Mouse (Mus musculus) forebrain, embryonic 12.5 days (tissue): ENCODE results near the gene Cacna2d3. TPM values are rescaled to one million over a fixed set of nuclear protein-coding genes. Genes with fewer than 3 reads are reported as not detected.

Experiments used
- ATAC-seq: fragments of 200-750 bp; cut with Nextera tagmentation; 2 replicates; pipeline ENCODE4 v1.8.0; 2017; ENCODE audit warnings: moderate TSS enrichment; ENCODE audit not compliant: low FRiP score
- H3K27ac ChIP-seq: fragments of 300-500 bp; sonication (generic); 2 replicates; pipeline ENCODE4 v1.5.1; 2016; ENCODE audit warnings: mild to moderate bottlenecking
- H3K27me3 ChIP-seq: fragments of 300-500 bp; sonication (generic); 2 replicates; pipeline ENCODE4 v1.6.1; 2016; ENCODE audit warnings: mild to moderate bottlenecking
- H3K36me3 ChIP-seq: fragments of 300-500 bp; sonication (generic); replicated peaks from 2 replicates; pipeline ENCODE4 v1.6.1; 2016; ENCODE audit warnings: mild to moderate bottlenecking
- H3K4me1 ChIP-seq: fragments of 300-500 bp; sonication (generic); 2 replicates; pipeline ENCODE4 v1.6.1; 2016
- H3K4me2 ChIP-seq: fragments of 300-500 bp; sonication (generic); 2 replicates; pipeline ENCODE4 v1.6.1; 2016; ENCODE audit warnings: mild to moderate bottlenecking, moderate library complexity
- H3K4me3 ChIP-seq: fragments of 300-500 bp; sonication (generic); replicated peaks from 2 replicates; pipeline ENCODE4 v1.5.1; 2016; ENCODE audit warnings: mild to moderate bottlenecking
- H3K9ac ChIP-seq: fragments of 300-500 bp; sonication (generic); 2 replicates; pipeline ENCODE4 v1.6.1; 2016; ENCODE audit warnings: mild to moderate bottlenecking
- H3K9me3 ChIP-seq: fragments of 300-500 bp; sonication (generic); 2 replicates; pipeline ENCODE4 v1.6.1; 2016
- WGBS: fragments of 180-500 bp; shearing (Covaris S2); methylation state at CpG from one replicate; pipeline ENCODE4 v1.1.7; 2016; 5-methylcytosine and 5-hydroxymethylcytosine counted together
- polyA plus RNA-seq: library from polyadenylated mRNA; unstranded; fragments of >200 nt; fragmentation: Nextera tagmentation; extraction: Ambion mirVana; gene quantifications from 2 replicates; pipeline ENCODE4 v1.2.1, GENCODE M21; 2016

Cacna2d3 gene
- polyA plus RNA-seq, 1 experiment from 2014 or later: 15.3 TPM

DNA sequence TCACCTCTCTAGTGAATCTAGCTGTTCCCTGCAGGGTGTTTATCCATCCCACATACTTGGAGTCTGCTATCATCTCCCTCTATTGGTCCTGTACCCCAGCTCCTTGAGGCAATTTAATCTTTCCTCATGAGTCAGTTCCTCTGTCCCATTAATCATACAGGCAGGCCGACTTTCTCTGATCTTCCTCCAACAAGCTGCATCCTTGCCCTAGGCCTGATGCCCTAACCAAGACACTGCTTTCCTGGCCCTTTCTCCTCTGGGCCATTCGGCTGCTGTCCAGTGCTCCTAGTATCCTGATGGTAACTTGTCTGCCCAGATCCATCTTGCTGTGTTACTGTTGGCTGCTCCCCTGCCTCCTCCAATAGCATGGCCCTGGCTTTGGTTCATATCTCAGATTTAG, 737.4 kb downstream of the Cacna2d3 start:
- WGBS: 96% methylated on average over 2 of the region's 2 CpGs
- H3K9ac ChIP-seq: no peak overlapping the region

GRCm38 (mm10) chr14:28980482-28980881, 741.2 kb downstream of the Cacna2d3 start:
- Histone ChIP-seq H3K4me1 (no peaks in the 10 kb centered on the region; the same call in 1 of the 2 replicates), H3K27ac (no peak overlapping the region), H3K9ac (no peak overlapping the region), H3K9me3 (no peaks in the 10 kb centered on the region), H3K4me2 (no peak overlapping the region), H3K4me3 (no peak overlapping the region), H3K36me3 (no peaks in the 10 kb centered on the region), H3K27me3 (no peaks in the 10 kb centered on the region)
- no peak for ATAC-seq
- WGBS: 15% methylated on average over 3 of the region's 3 CpGs

More for the DNA sequence above, 737.4 kb downstream of the Cacna2d3 start:
- Histone ChIP-seq H3K4me2 (no peak overlapping the region), H3K4me3 (no peak overlapping the region), H3K4me1 (no peaks in the 10 kb centered on the region; the same call in 1 of the 2 replicates), H3K27me3 (no peaks in the 10 kb centered on the region), H3K36me3 (no peaks in the 10 kb centered on the region), H3K27ac (no peak overlapping the region), H3K9me3 (no peaks in the 10 kb centered on the region)
- no peak for ATAC-seq

- Histone ChIP-seq H3K9me3 (no peaks in the 10 kb centered on the region), H3K4me3 (no peak overlapping the region), H3K36me3 (no peaks in the 10 kb centered on the region), H3K27me3 (no peaks in the 10 kb centered on the region), H3K4me1 (no peaks in the 10 kb centered on the region; the same call in 1 of the 2 replicates), H3K4me2 (no peak overlapping the region), H3K9ac (no peak overlapping the region), H3K27ac (no peak overlapping the region)
- ATAC-seq: no peak
- WGBS: 96% methylated on average over 2 of the region's 2 CpGs
These were observed 742.4 kb downstream of the Cacna2d3 start for GRCm38 (mm10) chr14:28979230-28979629.

- peaks cover 3% of the 10 kb centered on the region for H3K27me3 ChIP-seq
- H3K27ac ChIP-seq: no peak overlapping the region
- H3K9ac ChIP-seq: no peak overlapping the region
These were observed 749.0 kb downstream of the Cacna2d3 start for GRCm38 (mm10) chr14:28972620-28973019.

GRCm38 (mm10) chr14:28969247-28969646, 752.4 kb downstream of the Cacna2d3 start:
- WGBS: 85% methylated on average over 4 of the region's 4 CpGs
- Histone ChIP-seq H3K9ac (no peak overlapping the region), H3K4me2 (no peak overlapping the region), H3K9me3 (no peaks in the 10 kb centered on the region), H3K4me1 (peaks cover 12% of the 10 kb centered on the region), H3K27ac (no peak overlapping the region), H3K36me3 (no peaks in the 10 kb centered on the region), H3K4me3 (no peak overlapping the region), H3K27me3 (peaks cover 3% of the 10 kb centered on the region)
- ATAC-seq: no peak

More at GRCm38 (mm10) chr14:28972620-28973019, 749.0 kb downstream of the Cacna2d3 start:
- Histone ChIP-seq H3K36me3 (no peaks in the 10 kb centered on the region), H3K4me3 (no peak overlapping the region), H3K9me3 (no peaks in the 10 kb centered on the region), H3K4me2 (0 out of 2 replicates have a peak overlapping the region, but pooled peaks have one; percentile 10), H3K4me1 (peaks cover 12% of the 10 kb centered on the region)
- no peak for ATAC-seq
- WGBS: 12% methylated on average over 5 of the region's 5 CpGs

GRCm38 (mm10) chr14:28966881-28967280, 754.8 kb downstream of the Cacna2d3 start:
- Histone ChIP-seq H3K27ac (no peak overlapping the region), H3K36me3 (no peaks in the 10 kb centered on the region), H3K9me3 (no peaks in the 10 kb centered on the region), H3K4me2 (no peak overlapping the region), H3K4me3 (no peak overlapping the region), H3K4me1 (no peaks in the 10 kb centered on the region; the same call in 1 of the 2 replicates), H3K9ac (no peak overlapping the region), H3K27me3 (peaks cover 3% of the 10 kb centered on the region)
- no peak for ATAC-seq

GRCm38 (mm10) chr14:28961379-28961778, 760.3 kb downstream of the Cacna2d3 start:
- no peaks in the 10 kb centered on the region for H3K9me3 ChIP-seq
- no peaks in the 10 kb centered on the region for H3K27me3 ChIP-seq
- H3K4me1 ChIP-seq: peaks cover 32% of the 10 kb centered on the region
- no peak overlapping the region for H3K27ac ChIP-seq
- H3K9ac ChIP-seq: no peak overlapping the region
- no peak overlapping the region for H3K4me3 ChIP-seq
- no peak overlapping the region for H3K4me2 ChIP-seq
- ATAC-seq: no peak
- WGBS: 87% methylated on average over 5 of the region's 5 CpGs
- no peaks in the 10 kb centered on the region for H3K36me3 ChIP-seq

DNA sequence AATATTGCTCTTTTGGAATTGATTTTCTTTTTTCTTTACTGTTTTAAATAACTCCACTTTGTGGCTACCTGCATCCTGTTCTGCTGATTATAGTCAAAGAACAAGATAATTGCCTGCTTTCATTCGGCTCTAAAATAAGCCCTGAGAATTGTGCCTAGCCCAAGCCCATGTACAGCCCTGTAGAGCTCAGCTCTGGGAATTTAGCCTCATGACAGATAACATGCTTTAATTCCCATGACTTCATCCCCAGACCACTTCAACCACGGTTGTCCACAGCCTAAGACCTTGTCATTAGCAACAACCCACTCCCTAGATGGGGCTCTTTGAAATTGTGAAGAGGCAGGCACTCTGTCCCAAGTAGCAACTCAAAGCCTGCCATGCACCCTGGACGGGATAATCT, 762.6 kb downstream of the Cacna2d3 start:
- 27% methylated on average over 3 of the region's 3 CpGs for WGBS
- ATAC-seq: peak; percentile 57
- Histone ChIP-seq H3K9me3 (no peaks in the 10 kb centered on the region), H3K9ac (no peak overlapping the region), H3K36me3 (no peaks in the 10 kb centered on the region), H3K4me3 (no peak overlapping the region), H3K4me1 (peaks cover 55% of the 10 kb centered on the region), H3K27ac (peak overlapping the region; percentile 90), H3K27me3 (no peaks in the 10 kb centered on the region), H3K4me2 (no peak overlapping the region)

GRCm38 (mm10) chr14:28958131-28959015, 763.3 kb downstream of the Cacna2d3 start:
- Histone ChIP-seq H3K36me3 (no peaks in the 10 kb centered on the region), H3K4me2 (no peak overlapping the region), H3K27ac (peak overlapping the region; percentile 90), H3K4me3 (no peak overlapping the region), H3K9ac (no peak overlapping the region), H3K9me3 (no peaks in the 10 kb centered on the region), H3K27me3 (no peaks in the 10 kb centered on the region), H3K4me1 (peaks cover 61% of the 10 kb centered on the region)
- 15% methylated on average over 6 of the region's 6 CpGs for WGBS
- ATAC-seq: peak; percentile 93

DNA sequence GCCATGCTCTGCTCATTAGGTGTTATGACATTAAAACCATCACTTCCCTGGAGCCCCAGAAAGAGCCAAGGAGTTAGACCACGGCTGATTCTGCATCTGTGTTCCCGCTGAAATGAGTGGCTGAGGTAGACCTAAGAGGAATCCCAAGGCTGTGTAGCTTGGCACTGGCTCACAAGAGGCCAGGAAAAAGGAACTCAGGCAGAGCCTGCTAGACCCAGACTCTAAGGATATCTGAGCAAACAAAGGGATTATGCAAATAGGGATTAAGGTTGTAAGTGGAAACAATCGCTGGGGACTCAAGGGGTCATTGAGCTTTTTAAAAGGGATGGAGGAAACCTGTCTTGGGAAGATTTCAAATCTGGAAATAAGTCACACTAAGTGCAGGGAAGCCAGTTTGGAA, 766.5 kb downstream of the Cacna2d3 start:
- no peak overlapping the region for H3K4me2 ChIP-seq
- no peaks in the 10 kb centered on the region for H3K36me3 ChIP-seq
- no peak for ATAC-seq
- H3K9ac ChIP-seq: no peak overlapping the region
- peaks cover 69% of the 10 kb centered on the region for H3K4me1 ChIP-seq
- no peaks in the 10 kb centered on the region for H3K9me3 ChIP-seq
- WGBS: 0% methylated on average over 3 of the region's 3 CpGs
- no peaks in the 10 kb centered on the region for H3K27me3 ChIP-seq
- no peak overlapping the region for H3K4me3 ChIP-seq
- H3K27ac ChIP-seq: peak overlapping the region; percentile 73

DNA sequence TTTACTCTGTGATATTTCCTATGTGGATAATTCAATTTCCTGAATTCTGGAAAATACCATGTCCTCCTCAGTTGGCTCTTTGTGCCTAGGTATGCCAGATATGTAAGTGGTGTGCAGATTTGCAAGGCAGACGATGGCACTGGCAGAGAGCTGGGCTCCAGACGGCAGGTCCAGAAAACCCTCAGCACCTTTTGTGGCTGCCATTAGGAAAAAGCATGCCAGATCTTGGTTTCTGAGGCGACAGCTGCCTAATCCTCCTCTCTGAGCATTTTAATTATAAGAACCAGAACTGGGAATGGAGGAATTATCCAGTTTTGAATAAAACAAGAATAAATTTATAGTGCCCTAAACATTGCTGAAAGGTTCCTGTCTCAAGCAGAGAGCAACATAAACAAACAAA, 767.1 kb downstream of the Cacna2d3 start:
- peak overlapping the region; percentile 73 for H3K27ac ChIP-seq
- no peaks in the 10 kb centered on the region for H3K27me3 ChIP-seq
- no peaks in the 10 kb centered on the region for H3K36me3 ChIP-seq
- H3K9ac ChIP-seq: no peak overlapping the region
- no peak overlapping the region for H3K4me2 ChIP-seq
- H3K9me3 ChIP-seq: no peaks in the 10 kb centered on the region
- H3K4me3 ChIP-seq: no peak overlapping the region
- ATAC-seq: no peak
- WGBS: 3% methylated on average over 3 of the region's 3 CpGs
- peaks cover 65% of the 10 kb centered on the region for H3K4me1 ChIP-seq

GRCm38 (mm10) chr14:28954086-28954485, 767.6 kb downstream of the Cacna2d3 start:
- H3K4me3 ChIP-seq: no peak overlapping the region
- ATAC-seq: no peak
- H3K4me1 ChIP-seq: peaks cover 60% of the 10 kb centered on the region
- peak overlapping the region; percentile 73; the same call in 1 of the 2 replicates for H3K27ac ChIP-seq
- H3K9ac ChIP-seq: no peak overlapping the region
- no peaks in the 10 kb centered on the region for H3K36me3 ChIP-seq
- H3K27me3 ChIP-seq: no peaks in the 10 kb centered on the region
- no peaks in the 10 kb centered on the region for H3K9me3 ChIP-seq
- 51% methylated on average over 6 of the region's 6 CpGs for whole genome bisulfite sequencing
- no peak overlapping the region for H3K4me2 ChIP-seq

DNA sequence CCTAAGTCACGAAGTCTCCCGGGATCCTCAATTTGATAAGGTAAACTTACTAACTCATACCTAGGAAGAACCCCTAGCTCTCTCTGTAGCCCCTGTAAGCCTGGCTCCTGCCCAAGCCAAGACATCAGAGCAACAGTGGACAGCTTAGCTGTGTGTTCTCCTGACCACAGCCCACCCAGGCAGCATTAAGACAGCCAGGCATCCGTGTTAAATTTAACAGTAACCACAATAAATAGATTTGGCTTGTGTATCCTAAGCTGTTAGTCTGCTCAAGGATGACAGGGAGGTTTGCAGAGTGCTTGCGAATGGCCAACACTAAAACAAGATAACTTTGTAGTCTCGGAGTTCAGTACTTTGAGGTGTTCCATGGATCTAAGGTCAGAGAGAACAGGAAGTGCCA, 768.3 kb downstream of the Cacna2d3 start:
- Histone ChIP-seq H3K4me2 (no peak overlapping the region), H3K27me3 (no peaks in the 10 kb centered on the region), H3K27ac (0 out of 2 replicates have a peak overlapping the region, but pooled peaks have one; percentile 26), H3K4me1 (peaks cover 60% of the 10 kb centered on the region), H3K4me3 (no peak overlapping the region), H3K9me3 (no peaks in the 10 kb centered on the region), H3K9ac (no peak overlapping the region), H3K36me3 (no peaks in the 10 kb centered on the region)
- no peak for ATAC-seq
- 70% methylated on average over 5 of the region's 5 CpGs for WGBS
